Mouse (Mus musculus) embryonic fibroblast, embryonic 13.5 days (primary cell): ENCODE measurements around the gene Cbln3. TPM values are rescaled to one million over a fixed set of nuclear protein-coding genes. Genes with fewer than 3 reads are reported as not detected.
A peak's percentile ranks its signal among the peaks of the same experiment; 100 is the strongest.

Experiments
- H3K27ac ChIP-seq: 2 replicates; pipeline ENCODE4 v1.5.1; 2012; ENCODE audit warnings: low read length, control low read depth, inconsistent platforms; ENCODE audit not compliant: insufficient read depth
- H3K4me1 ChIP-seq: 2 replicates; pipeline ENCODE4 v1.6.1; 2011; ENCODE audit warnings: low read length; ENCODE audit not compliant: control insufficient read depth, insufficient read depth
- H3K4me3 ChIP-seq: 2 replicates; pipeline ENCODE4 v1.5.1; 2011; ENCODE audit warnings: mild to moderate bottlenecking, control low read depth, low read length; ENCODE audit not compliant: insufficient read depth
- CTCF ChIP-seq: IDR thresholded peaks from 2 replicates; pipeline ENCODE4 v1.5.1; 2011; ENCODE audit warnings: mild to moderate bottlenecking, control low read depth, low read length, moderate library complexity, borderline replicate concordance; ENCODE audit not compliant: insufficient read depth
- POLR2A ChIP-seq: IDR thresholded peaks from 2 replicates; pipeline ENCODE4 v1.6.1; 2011; ENCODE audit warnings: low read depth, mild to moderate bottlenecking, control low read depth, low read length, moderate library complexity
- polyA plus RNA-seq: library from polyadenylated mRNA; stranded (reverse); fragments of >200 nt; gene quantifications from 2 replicates; pipeline ENCODE4 v1.2.4, GENCODE M21; 2011; ENCODE audit warnings: low read depth; ENCODE audit not compliant: missing spikeins, insufficient read length

The Cbln3 gene
- polyA plus RNA-seq, 1 experiment, result 0.35 TPM

DNA sequence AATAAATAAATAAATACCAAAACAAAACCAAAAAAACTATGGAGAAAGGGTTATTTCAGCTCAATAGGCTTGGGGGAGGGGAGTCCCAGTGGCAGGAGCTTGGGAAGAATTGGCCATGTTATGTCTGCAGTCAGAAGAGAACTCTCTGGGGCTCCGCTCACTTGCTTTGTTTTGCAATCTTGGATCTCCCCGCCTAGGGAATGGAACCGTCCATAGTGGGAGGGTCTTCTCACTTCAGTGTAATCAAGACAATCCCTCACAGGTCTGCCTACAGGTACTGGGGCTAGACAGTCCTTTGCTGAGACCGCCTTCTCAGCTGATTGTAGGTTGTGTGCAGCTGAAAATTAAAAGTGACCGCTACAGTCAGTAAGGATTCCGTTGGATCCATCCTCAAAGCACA, 14.7 kb downstream of the Cbln3 start:
- TF ChIP-seq POLR2A (no peak), CTCF (no peak)
- Histone ChIP-seq H3K4me3 (no peak overlapping the region), H3K27ac (no peak overlapping the region), H3K4me1 (no peaks in the 10 kb centered on the region)

DNA sequence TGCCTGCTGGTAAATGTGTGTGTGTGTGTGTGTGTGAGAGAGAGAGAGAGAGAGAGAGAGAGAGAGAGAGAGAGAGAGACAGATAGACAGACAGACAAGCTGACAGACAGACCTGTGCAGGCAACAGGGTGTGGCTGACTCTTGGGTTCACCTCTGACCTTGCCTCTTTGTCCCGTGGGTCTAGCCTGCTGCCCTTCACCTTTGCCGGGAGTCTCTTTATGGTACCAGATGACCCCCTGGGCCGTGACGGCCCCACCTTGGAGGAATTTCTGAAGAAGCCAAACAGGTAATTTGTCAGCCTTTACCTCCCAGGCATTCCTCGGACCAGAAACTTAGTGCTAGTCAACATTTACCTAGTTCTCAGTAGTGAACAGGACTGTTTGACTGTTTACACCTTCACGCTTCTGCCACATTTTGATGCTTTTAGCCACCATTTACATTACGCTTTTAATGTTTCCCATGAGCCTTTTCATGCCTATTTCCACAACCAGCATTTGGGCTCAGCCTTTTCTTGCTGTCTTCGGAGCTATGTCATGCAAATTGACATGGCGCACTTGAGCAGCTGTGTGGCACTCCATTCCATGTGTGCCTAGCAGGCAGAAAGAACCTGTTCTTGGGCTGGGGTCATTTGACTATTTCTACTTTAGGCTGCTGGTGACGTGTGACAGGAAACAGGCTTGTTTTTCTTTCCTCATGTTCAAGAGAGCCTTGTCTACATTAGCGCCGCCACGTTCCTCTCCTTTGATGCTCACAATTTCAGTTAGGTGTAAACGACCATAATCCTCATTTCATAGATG, 15.8 kb downstream of the Cbln3 start:
- Histone ChIP-seq H3K27ac (no peak overlapping the region), H3K4me1 (no peaks in the 10 kb centered on the region), H3K4me3 (no peak overlapping the region)
- TF ChIP-seq POLR2A (no peak), CTCF (no peak)

DNA sequence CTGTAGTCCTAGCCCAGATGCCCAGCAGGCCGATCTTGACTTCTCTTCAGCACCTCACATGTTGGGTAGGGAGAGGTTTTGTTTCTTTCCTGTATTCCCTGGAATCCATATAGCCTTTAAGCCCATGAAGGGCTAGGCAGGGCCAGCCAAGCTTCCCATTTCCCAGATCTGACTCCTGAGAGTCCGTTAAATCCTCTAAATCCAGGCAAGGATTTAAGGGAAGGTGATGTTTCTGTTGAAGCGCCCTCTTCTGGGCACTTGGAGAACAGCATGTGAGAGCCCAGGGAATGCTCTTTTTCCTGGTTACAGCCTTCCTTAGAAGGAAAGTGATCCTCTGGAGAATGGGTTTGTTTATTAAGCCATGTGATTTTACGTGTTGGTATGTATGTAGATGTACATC, 17.2 kb downstream of the Cbln3 start:
- TF ChIP-seq CTCF, result no peak
- no peak for TF ChIP-seq POLR2A
- H3K4me3 ChIP-seq, result no peak overlapping the region
- H3K27ac ChIP-seq, result no peak overlapping the region
- no peaks in the 10 kb centered on the region for H3K4me1 ChIP-seq

DNA sequence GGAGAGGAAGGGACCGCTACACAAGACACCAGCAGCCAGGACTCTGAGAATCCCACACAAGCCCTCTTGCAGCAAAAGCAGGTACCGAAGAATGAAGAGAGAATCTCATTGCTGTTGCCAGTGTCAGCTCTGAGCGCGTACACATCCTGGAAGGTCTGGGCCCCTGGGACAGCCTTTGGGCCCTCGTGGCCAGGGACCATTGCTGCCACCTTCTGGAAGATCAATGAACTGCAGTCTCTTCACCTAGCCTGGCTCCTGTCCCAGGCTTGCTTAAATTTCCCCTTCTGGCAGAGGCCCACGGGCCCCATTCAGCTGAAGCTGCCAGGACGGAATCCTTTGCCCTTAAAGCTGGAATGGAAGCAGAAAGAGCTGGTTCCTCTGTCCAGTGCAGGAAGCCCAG, 20.4 kb downstream of the Cbln3 start:
- Histone ChIP-seq H3K4me3 (no peak overlapping the region), H3K27ac (no peak overlapping the region)
- TF ChIP-seq POLR2A, result no peak
- TF ChIP-seq CTCF, result peak; percentile 77

DNA sequence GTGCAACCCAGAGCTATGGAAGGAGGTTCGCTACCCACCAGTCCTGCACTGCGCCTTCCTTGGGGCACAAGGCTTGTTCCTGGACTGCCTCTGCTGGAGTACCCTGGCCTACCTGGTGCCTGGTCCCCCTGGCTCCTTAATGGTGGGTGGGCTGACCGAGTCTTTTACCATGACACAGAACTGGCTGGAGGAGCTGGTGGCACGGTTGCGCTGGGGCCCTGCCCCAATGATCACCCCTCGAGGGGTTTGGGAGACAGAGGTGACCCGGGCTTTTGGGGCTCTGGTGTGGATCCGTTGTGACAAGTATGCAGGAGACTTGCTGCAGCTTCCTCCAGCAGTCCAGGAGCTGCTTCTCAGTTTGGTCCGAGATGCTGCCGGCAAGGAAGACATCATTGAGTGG, 21.2 kb downstream of the Cbln3 start:
- no peak overlapping the region for H3K27ac ChIP-seq
- TF ChIP-seq POLR2A (no peak), CTCF (no peak)
- no peak overlapping the region for H3K4me3 ChIP-seq
- H3K4me1 ChIP-seq, result no peaks in the 10 kb centered on the region

More for the DNA sequence above, 20.4 kb downstream of the Cbln3 start:
- H3K4me1 ChIP-seq, result no peaks in the 10 kb centered on the region

DNA sequence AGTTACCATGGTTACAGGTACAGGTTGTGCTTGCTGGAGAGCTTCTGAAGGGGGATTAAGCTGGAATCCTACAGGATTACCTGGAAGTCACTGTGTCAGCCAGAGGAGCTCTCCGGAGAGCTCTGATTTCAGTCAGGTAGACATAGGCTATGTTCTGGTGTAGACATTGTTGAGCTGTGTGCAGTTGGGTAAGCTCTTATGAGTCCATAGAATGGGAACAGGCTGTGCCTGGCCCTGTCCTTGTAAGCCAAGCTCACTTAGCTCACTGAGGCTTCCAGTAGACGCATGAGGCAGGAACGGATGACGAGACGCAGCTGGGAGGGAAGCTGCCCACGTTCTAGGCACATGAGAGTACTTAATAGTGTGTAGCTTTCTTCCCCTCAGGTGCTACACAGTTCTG, 22.0 kb downstream of the Cbln3 start:
- Histone ChIP-seq H3K4me3 (no peak overlapping the region), H3K4me1 (no peaks in the 10 kb centered on the region), H3K27ac (no peak overlapping the region)
- no peak for TF ChIP-seq POLR2A

DNA sequence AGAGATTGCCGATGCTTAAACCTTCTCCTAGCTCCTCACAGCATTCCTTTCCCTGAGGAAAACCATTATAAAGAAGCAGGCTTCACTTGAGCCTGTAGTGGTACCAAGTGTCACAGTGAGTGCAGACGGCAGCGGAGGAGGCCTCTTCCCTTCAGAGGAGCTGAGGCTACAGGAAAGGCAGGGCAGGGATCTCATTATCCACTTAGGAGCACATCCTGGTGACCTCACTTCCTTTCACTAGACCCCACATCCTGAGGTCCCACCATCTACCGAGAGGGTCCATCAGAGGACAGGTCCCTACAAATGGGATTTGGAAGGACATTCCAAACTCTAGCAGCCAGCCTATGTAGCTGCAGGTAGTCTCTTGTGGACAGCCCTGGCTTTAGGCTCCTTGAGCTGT, 26.6 kb downstream of the Cbln3 start:
- Histone ChIP-seq H3K27ac (no peak overlapping the region), H3K4me3 (no peak overlapping the region), H3K4me1 (peaks cover 6% of the 10 kb centered on the region; the same call in 1 of the 2 replicates)
- no peak for TF ChIP-seq CTCF
- no peak for TF ChIP-seq POLR2A

DNA sequence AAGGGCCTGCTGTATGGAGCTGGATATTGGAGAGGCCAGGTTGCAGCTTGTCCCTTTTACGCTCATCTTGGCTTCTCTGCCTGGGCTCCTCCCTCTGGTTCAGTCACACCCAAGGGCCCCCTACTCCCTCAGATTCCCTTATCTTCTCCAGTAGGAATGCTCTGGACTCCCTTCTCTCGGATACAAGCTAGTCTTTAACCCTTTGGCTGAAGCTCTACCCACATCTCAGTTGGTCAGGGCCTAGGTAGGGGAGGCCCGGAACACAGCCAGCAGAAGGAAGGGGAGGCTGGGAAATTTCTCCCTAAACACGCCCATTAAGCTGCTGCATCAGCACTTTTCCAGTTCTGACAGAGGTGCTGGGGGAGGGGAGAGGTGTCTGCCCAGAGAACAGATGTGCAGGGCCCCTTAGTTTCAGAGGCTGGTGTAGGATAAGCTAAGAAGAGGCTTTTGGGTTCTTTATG, 29.1 kb downstream of the Cbln3 start:
- H3K4me3 ChIP-seq, result peak overlapping the region; percentile 76
- peak overlapping the region; percentile 87 for H3K27ac ChIP-seq
- H3K4me1 ChIP-seq, result peaks cover 6% of the 10 kb centered on the region; the same call in 1 of the 2 replicates
- peak; percentile 70; the same call in 1 of the 2 replicates for TF ChIP-seq POLR2A
- TF ChIP-seq CTCF, result no peak

DNA sequence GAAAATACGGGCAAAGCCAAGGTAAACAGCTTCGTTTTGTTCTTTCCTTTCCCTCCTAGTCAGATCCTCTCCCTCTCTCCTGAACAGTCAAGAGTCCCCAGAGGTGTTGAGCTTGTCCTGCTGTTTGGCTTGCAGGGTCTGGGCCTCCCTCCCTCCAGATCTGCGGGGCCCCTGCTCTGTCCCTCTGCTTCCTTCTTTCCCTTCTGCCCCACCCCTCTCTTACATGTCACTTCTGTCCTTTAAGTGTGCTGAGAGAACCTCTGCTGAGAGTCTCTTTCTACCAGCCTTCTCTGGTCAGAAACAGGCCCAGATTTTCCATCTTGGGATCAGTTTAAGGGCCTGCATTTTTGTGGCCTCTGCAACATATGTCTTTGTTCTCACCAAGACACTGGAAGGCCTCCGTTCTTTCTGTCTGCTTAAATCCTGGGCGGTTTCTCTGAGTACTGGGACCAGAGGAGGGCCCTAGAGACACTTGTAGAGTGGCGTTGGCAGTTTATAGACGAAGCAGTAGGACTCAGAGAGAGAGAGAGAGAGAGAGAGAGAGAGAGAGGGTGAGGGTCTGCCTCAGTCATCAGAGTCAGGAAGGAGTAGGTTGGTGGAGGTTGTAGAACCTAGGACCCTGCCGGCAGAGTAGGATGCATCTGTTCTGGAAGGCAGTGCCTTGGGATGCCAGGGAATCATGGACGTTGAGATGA, 29.6 kb downstream of the Cbln3 start:
- Histone ChIP-seq H3K4me3 (peak overlapping the region; percentile 76), H3K4me1 (peaks cover 6% of the 10 kb centered on the region; the same call in 1 of the 2 replicates), H3K27ac (peak overlapping the region; percentile 87)
- TF ChIP-seq CTCF (no peak), POLR2A (no peak; the same call in 1 of the 2 replicates)
